Comparison of ENCODE assay signal across 27 mouse cellular contexts in genomic region chr6:22395207-22395606, GRCm38 (mm10).
"Had no signal": no experiment of that assay in that cellular context is flagged by ENCODE, and none has a peak within 500 bp of the region (broad histone marks: within the 10 kb centered on the region; RNA-seq: fewer than 3 reads in every experiment).

No protein-coding gene starts in this region.

- H3K36me3 ChIP-seq: heart, embryonic 12.5 days; hindbrain, embryonic 10.5 days; hindbrain, embryonic 12.5 days; intestine, embryonic 15.5 days; limb, embryonic 10.5 days; limb, embryonic 12.5 days; liver, embryonic 13.5 days; liver, embryonic 15.5 days had no signal

- H3K9ac ChIP-seq: heart, embryonic 12.5 days; hindbrain, embryonic 12.5 days; hindbrain, embryonic 14.5 days; intestine, embryonic 15.5 days; limb, embryonic 12.5 days; liver, embryonic 13.5 days; liver, embryonic 15.5 days had no signal

- ATAC-seq: hindbrain, embryonic 16.5 days; inflammation-experienced regulatory T-cells, adult 6 months; intestine, embryonic 15.5 days; intestine, postnatal 0 days had no signal

- H3K9me3 ChIP-seq: heart, embryonic 12.5 days; hindbrain, embryonic 10.5 days; hindbrain, embryonic 12.5 days; intestine, embryonic 15.5 days; limb, embryonic 10.5 days; limb, embryonic 12.5 days; liver, embryonic 13.5 days; liver, embryonic 15.5 days had no signal

- DNase-seq: gastrocnemius, adult 2 months; gastrocnemius, postnatal 10 days; gastrocnemius, postnatal 25 days; heart, adult 2 months; heart, postnatal 10 days; heart, postnatal 4 days; kidney, adult 18-20 months; kidney, adult 8-10 months; kidney, postnatal 10 days; kidney, postnatal 25 days; kidney, postnatal 4 days; liver; liver, embryonic 13.5 days had no signal

- H3K27ac ChIP-seq: gastrocnemius, adult 2 months; heart, adult 2 months; hindbrain, embryonic 10.5 days; hindbrain, embryonic 12.5 days; hindbrain, embryonic 14.5 days; intestine, embryonic 15.5 days; layer of hippocampus, adult 2 months; left cerebral cortex, adult 2 months; limb, embryonic 10.5 days; limb, embryonic 12.5 days; liver, embryonic 13.5 days; liver, embryonic 15.5 days had no signal

- H3K4me3 ChIP-seq: gastrocnemius, adult 2 months; heart, adult 2 months; heart, embryonic 12.5 days; hindbrain, embryonic 10.5 days; hindbrain, embryonic 12.5 days; intestine, embryonic 15.5 days; layer of hippocampus, adult 2 months; left cerebral cortex, adult 2 months; limb, embryonic 10.5 days; limb, embryonic 12.5 days; liver, embryonic 13.5 days; liver, embryonic 15.5 days had no signal

- H3K4me1 ChIP-seq: hindbrain, embryonic 10.5 days; hindbrain, embryonic 12.5 days; intestine, embryonic 15.5 days; limb, embryonic 10.5 days; limb, embryonic 12.5 days; liver, embryonic 13.5 days; liver, embryonic 15.5 days had no signal

- H3K27me3 ChIP-seq: heart, embryonic 12.5 days; hindbrain, embryonic 12.5 days; intestine, embryonic 15.5 days; limb, embryonic 12.5 days; liver, embryonic 13.5 days; liver, embryonic 15.5 days had no signal

- H3K4me2 ChIP-seq: heart, embryonic 12.5 days; hindbrain, embryonic 12.5 days; hindbrain, embryonic 14.5 days; intestine, embryonic 15.5 days; limb, embryonic 12.5 days; liver, embryonic 11.5 days; liver, embryonic 13.5 days; liver, embryonic 15.5 days had no signal
